Mouse (Mus musculus) forebrain, embryonic 14.5 days (tissue): ENCODE results near the gene Itpr1. TPM values are rescaled to one million over a fixed set of nuclear protein-coding genes. Genes with fewer than 3 reads are reported as not detected.

Source experiments
- ATAC-seq: fragments of 200-750 bp; cut with Nextera tagmentation; 2 replicates; pipeline ENCODE4 v1.8.0; 2017; ENCODE audit warnings: mild to moderate bottlenecking, moderate library complexity
- DNase-seq: peaks from one replicate; pipeline ENCODE4 v3.0.0-alpha.2; 2015; ENCODE audit warnings: low spot score
- H3K27ac ChIP-seq: fragments of 300-500 bp; sonication (generic); 2 replicates; pipeline ENCODE4 v1.5.1; 2014; ENCODE audit warnings: low read depth, mild to moderate bottlenecking, control low read depth, low read length, moderate library complexity
- H3K27me3 ChIP-seq: fragments of 300-500 bp; sonication (generic); replicated peaks from 2 replicates; pipeline ENCODE4 v1.6.1; 2014; ENCODE audit warnings: low read length, control low read depth, mixed read lengths; ENCODE audit not compliant: control insufficient read depth, insufficient read depth
- H3K36me3 ChIP-seq: fragments of 300-500 bp; sonication (generic); 2 replicates; pipeline ENCODE4 v1.6.1; 2014; ENCODE audit warnings: low read length, control low read depth; ENCODE audit not compliant: control insufficient read depth, insufficient read depth
- H3K4me1 ChIP-seq: fragments of 300-500 bp; sonication (generic); 2 replicates; pipeline ENCODE4 v1.6.1; 2014; ENCODE audit warnings: antibody characterized with exemption, low read length, control low read depth; ENCODE audit not compliant: control insufficient read depth, insufficient read depth
- H3K4me2 ChIP-seq: fragments of 300-500 bp; sonication (generic); 2 replicates; pipeline ENCODE4 v1.6.1; 2014; ENCODE audit warnings: mild to moderate bottlenecking, control low read depth, low read length
- H3K4me3 ChIP-seq: fragments of 300-500 bp; sonication (generic); 2 replicates; pipeline ENCODE4 v1.5.1; 2014; ENCODE audit warnings: low read depth, low read length, control low read depth
- H3K9ac ChIP-seq: fragments of 300-500 bp; sonication (generic); 2 replicates; pipeline ENCODE4 v1.6.1; 2014; ENCODE audit warnings: mild to moderate bottlenecking, low read length, control low read depth, moderate library complexity
- H3K9me3 ChIP-seq: fragments of 300-500 bp; sonication (generic); replicated peaks from 2 replicates; pipeline ENCODE4 v1.6.1; 2016; ENCODE audit warnings: low read length, control low read depth, mixed read lengths; ENCODE audit not compliant: control insufficient read depth
- WGBS: fragments of 180-500 bp; shearing (Covaris S2); extraction: QIAGEN DNeasy Blood & Tissue Kit; methylation state at CpG from one replicate; pipeline ENCODE4 v1.1.7; 2014; 5-methylcytosine and 5-hydroxymethylcytosine counted together
- polyA plus RNA-seq: library from polyadenylated mRNA; unstranded; fragments of >200 nt; fragmentation: Nextera tagmentation; extraction: Ambion mirVana; gene quantifications from 2 replicates; pipeline ENCODE4 v1.2.1, GENCODE M21; 2014

Itpr1 gene
- polyA plus RNA-seq, 1 experiment from 2014 or later, result 5.2 TPM

- Histone ChIP-seq H3K27ac (no peak overlapping the region), H3K9me3 (no peaks in the 10 kb centered on the region), H3K4me3 (no peak overlapping the region), H3K36me3 (peaks cover 4% of the 10 kb centered on the region; the same call in 1 of the 2 replicates), H3K4me2 (no peak overlapping the region), H3K4me1 (no peaks in the 10 kb centered on the region), H3K27me3 (no peaks in the 10 kb centered on the region), H3K9ac (no peak overlapping the region)
- ATAC-seq, result peak; percentile 45; the same call in 1 of the 2 replicates
- 64% methylated on average over 7 of the region's 7 CpGs for WGBS
- peak; percentile 47 for DNase-seq
Measured at GRCm38 (mm10) chr6:108444435-108444834, 231.5 kb downstream of the Itpr1 start.

- H3K4me2 ChIP-seq, result no peak overlapping the region
- no peaks in the 10 kb centered on the region for H3K9me3 ChIP-seq
- H3K9ac ChIP-seq, result no peak overlapping the region
- ATAC-seq, result no peak
- no peaks in the 10 kb centered on the region for H3K27me3 ChIP-seq
- no peak for DNase-seq
- H3K4me3 ChIP-seq, result no peak overlapping the region
- 93% methylated on average over 7 of the region's 7 CpGs for WGBS
- peaks cover 4% of the 10 kb centered on the region; the same call in 1 of the 2 replicates for H3K36me3 ChIP-seq
- H3K4me1 ChIP-seq, result no peaks in the 10 kb centered on the region
- no peak overlapping the region for H3K27ac ChIP-seq
Measured at GRCm38 (mm10) chr6:108445006-108445405, 232.1 kb downstream of the Itpr1 start.

DNA sequence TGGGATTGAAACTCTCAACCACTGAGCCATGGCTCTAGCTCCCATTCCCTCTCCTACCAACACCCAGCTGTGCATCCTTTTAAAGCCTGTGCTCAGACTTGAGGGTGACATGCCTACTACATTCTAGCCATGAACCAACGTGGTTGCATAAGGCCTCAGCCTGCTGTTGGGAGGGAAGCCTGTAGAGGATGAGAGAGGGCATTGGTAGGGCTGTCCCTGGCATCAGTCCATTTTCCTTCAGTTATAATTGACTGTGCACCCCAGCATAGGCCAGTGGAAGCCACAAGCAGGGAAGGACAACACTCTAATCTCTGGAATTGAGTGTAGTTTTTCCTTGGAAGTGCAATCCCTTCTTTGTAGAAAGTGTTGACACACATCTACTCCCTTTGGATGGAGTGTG, 233.9 kb downstream of the Itpr1 start:
- 81% methylated on average over 1 of the region's 1 CpGs for WGBS
- Histone ChIP-seq H3K4me2 (no peak overlapping the region), H3K4me1 (no peaks in the 10 kb centered on the region), H3K9ac (no peak overlapping the region), H3K27ac (no peak overlapping the region), H3K9me3 (no peaks in the 10 kb centered on the region), H3K27me3 (no peaks in the 10 kb centered on the region), H3K36me3 (no peaks in the 10 kb centered on the region), H3K4me3 (no peak overlapping the region)
- ATAC-seq (no peak), DNase-seq (no peak)

DNA sequence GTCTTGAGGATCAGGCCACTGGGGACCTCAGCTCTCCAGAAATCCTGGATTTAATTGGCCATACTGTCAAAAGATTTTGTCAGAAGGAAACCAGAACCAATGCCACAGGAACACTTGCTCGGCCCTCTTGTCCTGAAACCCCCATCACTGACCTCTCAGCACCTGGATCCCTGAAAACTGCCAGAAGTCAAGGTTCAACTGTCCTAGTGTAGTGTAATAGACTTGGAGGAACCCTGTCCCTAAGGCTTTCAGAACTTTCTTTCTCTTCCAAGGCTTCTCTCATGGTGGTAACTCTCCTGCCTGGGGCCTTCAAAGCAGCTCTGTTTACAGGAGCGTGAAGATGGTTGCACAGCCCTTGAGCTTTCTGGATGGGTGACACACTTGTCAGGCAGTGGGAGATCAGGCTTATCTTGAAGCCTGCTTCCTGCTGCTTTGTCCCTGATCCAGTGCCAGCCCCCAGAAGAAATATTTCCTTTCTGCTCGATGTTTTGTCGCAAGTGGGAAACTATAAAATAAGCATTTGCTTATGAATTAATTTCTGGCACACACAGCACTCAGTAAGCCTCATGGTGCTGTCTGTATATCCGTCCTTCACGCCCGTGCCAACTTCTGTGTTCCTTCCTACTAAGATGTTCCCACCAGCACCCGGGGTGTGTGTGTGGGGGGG, 234.4 kb downstream of the Itpr1 start:
- DNase-seq, result peak; percentile 43
- no peak overlapping the region for H3K4me2 ChIP-seq
- no peak overlapping the region for H3K9ac ChIP-seq
- H3K9me3 ChIP-seq, result no peaks in the 10 kb centered on the region
- no peaks in the 10 kb centered on the region for H3K4me1 ChIP-seq
- H3K27me3 ChIP-seq, result no peaks in the 10 kb centered on the region
- no peaks in the 10 kb centered on the region for H3K36me3 ChIP-seq
- ATAC-seq, result peak; percentile 56; the same call in 1 of the 2 replicates
- H3K27ac ChIP-seq, result peak overlapping the region; percentile 17; the same call in 1 of the 2 replicates
- no peak overlapping the region for H3K4me3 ChIP-seq
- 78% methylated on average over 8 of the region's 8 CpGs for WGBS

GRCm38 (mm10) chr6:108448016-108448735, 235.3 kb downstream of the Itpr1 start:
- Histone ChIP-seq H3K9me3 (no peaks in the 10 kb centered on the region), H3K27ac (no peak overlapping the region), H3K4me1 (no peaks in the 10 kb centered on the region), H3K9ac (no peak overlapping the region), H3K27me3 (no peaks in the 10 kb centered on the region), H3K4me2 (no peak overlapping the region), H3K36me3 (no peaks in the 10 kb centered on the region), H3K4me3 (no peak overlapping the region)
- DNase-seq (no peak), ATAC-seq (no peak; the same call in 1 of the 2 replicates)
- 75% methylated on average over 11 of the region's 11 CpGs for WGBS

GRCm38 (mm10) chr6:108448864-108449263, 236.0 kb downstream of the Itpr1 start:
- H3K4me1 ChIP-seq, result no peaks in the 10 kb centered on the region
- no peaks in the 10 kb centered on the region for H3K9me3 ChIP-seq
- no peak overlapping the region for H3K9ac ChIP-seq
- WGBS, result 33% methylated on average over 2 of the region's 2 CpGs
- H3K27ac ChIP-seq, result no peak overlapping the region
- DNase-seq (no peak), ATAC-seq (no peak)
- no peaks in the 10 kb centered on the region for H3K36me3 ChIP-seq
- H3K4me3 ChIP-seq, result no peak overlapping the region
- no peak overlapping the region for H3K4me2 ChIP-seq
- H3K27me3 ChIP-seq, result no peaks in the 10 kb centered on the region

DNA sequence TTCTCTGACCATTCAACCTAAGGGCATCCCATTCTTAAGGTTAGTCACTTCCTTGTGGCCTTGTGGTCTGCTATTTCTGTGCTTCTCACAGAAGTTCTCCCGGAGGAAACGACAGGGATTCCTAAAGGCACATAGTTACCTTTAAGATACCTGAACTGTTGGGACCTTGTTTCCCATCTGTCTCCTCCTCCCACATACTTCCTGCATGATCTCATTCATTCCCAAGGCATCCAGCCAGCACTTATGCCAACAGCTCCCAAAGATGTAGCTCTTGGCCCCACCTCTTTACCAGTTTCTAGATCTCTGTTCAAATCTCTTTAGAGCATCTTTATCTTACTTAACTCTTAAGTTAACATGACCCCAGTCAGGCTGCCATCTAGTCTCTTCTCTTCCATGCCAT, 238.6 kb downstream of the Itpr1 start:
- 90% methylated on average over 2 of the region's 2 CpGs for WGBS
- peaks cover 9% of the 10 kb centered on the region; the same call in 1 of the 2 replicates for H3K4me1 ChIP-seq
- no peak overlapping the region for H3K9ac ChIP-seq
- no peaks in the 10 kb centered on the region for H3K9me3 ChIP-seq
- no peak for ATAC-seq
- H3K27ac ChIP-seq, result no peak overlapping the region
- no peaks in the 10 kb centered on the region for H3K36me3 ChIP-seq
- no peak for DNase-seq
- H3K4me2 ChIP-seq, result no peak overlapping the region
- no peaks in the 10 kb centered on the region for H3K27me3 ChIP-seq
- no peak overlapping the region for H3K4me3 ChIP-seq

GRCm38 (mm10) chr6:108453618-108454017, 240.7 kb downstream of the Itpr1 start:
- no peaks in the 10 kb centered on the region for H3K27me3 ChIP-seq
- 87% methylated on average over 5 of the region's 5 CpGs for WGBS
- no peak for DNase-seq

More at GRCm38 (mm10) chr6:108453618-108454017, 240.7 kb downstream of the Itpr1 start:
- Histone ChIP-seq H3K4me3 (no peak overlapping the region), H3K9me3 (no peaks in the 10 kb centered on the region), H3K36me3 (no peaks in the 10 kb centered on the region), H3K4me2 (no peak overlapping the region), H3K9ac (no peak overlapping the region), H3K27ac (no peak overlapping the region), H3K4me1 (peaks cover 20% of the 10 kb centered on the region)
- no peak for ATAC-seq
